ENCODE assay signal across 9 mouse cellular contexts in the genomic region with DNA sequence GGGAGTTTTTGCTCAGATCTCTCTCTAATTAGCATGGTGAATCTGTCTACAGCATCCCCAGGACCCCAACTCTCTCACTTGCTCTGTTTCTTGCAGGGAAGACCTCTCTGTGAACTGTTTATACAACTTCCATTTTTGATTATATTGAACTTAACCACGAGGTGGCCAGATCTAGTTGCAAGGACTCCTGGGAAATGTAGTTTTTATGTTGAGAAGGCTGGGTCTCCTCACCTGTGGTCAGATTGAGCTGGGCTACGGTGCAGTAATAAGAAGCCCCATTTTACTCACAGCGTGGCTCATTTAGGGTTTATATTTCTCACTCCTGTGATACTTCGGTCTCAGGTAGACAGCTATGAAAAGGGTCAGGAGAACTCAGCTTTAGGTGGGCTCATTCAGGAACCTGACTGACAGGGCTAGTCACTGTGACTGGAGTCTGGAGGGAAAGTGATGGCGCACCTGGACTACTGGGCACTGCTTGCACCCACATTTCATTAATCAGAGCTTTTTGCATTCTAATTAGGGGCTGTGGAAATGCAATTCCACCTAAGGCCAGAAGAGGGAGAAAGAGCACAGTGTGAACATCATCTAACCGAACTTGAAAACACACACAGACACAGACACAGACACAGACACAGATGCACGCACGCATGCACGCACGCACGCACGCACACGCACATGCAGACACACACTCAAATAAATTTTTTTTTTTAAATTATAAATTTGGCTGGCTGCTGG. TPM values are rescaled to one million over a fixed set of nuclear protein-coding genes. Genes with fewer than 3 reads are reported as not detected.
A peak's percentile ranks its signal among the peaks of the same experiment; 100 is the strongest.
DNase-seq lines count a peak whose midpoint lies in the region.
"Had no signal": no experiment of that assay in that cellular context is flagged by ENCODE, and none has a peak within 500 bp of the region (broad histone marks: within the 10 kb centered on the region; RNA-seq: fewer than 3 reads in every experiment).

No protein-coding gene starts in this region.

- no peak overlapping the region for H3K4me3 ChIP-seq in hindbrain, embryonic 10.5 days
- H3K4me3 ChIP-seq: heart, embryonic 15.5 days had no signal

- H3K4me1 ChIP-seq in hindbrain, embryonic 10.5 days (replicated peaks), result no peaks in the 10 kb centered on the region

- no peaks in the 10 kb centered on the region for H3K27me3 ChIP-seq in hindbrain, embryonic 10.5 days (ENCODE audit: insufficient read depth, poor library complexity, severe bottlenecking)
- H3K27me3 ChIP-seq: heart, embryonic 15.5 days had no signal

- H3K9me3 ChIP-seq in hindbrain, embryonic 10.5 days, result 0 out of 2 replicates have a peak, but pooled peaks cover 11% of the 10 kb centered on the region
- H3K9me3 ChIP-seq: heart, embryonic 15.5 days had no signal

- WGBS in hindbrain, embryonic 10.5 days, result 52% methylated on average over 13 of the region's 13 CpGs

- peak; percentile 43 to 84 for DNase-seq in adrenal gland, adult (ENCODE audit: inconsistent age in 2 of 2, low spot score in 1 of 2)
- DNase-seq in adrenal gland, adult 8-10 months, result no peak
- peak; percentile 86 for DNase-seq in 416B (ENCODE audit: low read depth)
- DNase-seq in c-Kit-positive CD71-positive TER-119-positive erythroid progenitor cells, embryonic 14.5 days (ENCODE audit: low spot score), result peak; percentile 32
- peak; percentile 19 for DNase-seq in hindbrain, embryonic 10.5 days (ENCODE audit: low spot score)
- DNase-seq in layer of hippocampus, adult 18-20 months (ENCODE audit: low spot score in 2 of 2), result peak; percentile 18 to 77
- peak; percentile 83 for DNase-seq in lung, postnatal 36 days
- peak; percentile 58 to 66 for DNase-seq in right cerebral cortex, postnatal 10 days (ENCODE audit: low spot score in 2 of 2)

- no peaks in the 10 kb centered on the region for H3K36me3 ChIP-seq in hindbrain, embryonic 10.5 days
- H3K36me3 ChIP-seq: heart, embryonic 15.5 days had no signal

- no peak overlapping the region for H3K27ac ChIP-seq in hindbrain, embryonic 10.5 days
- H3K27ac ChIP-seq: heart, embryonic 15.5 days had no signal

RNA-seq across cellular contexts. Expression of a gene that starts 11.7 kb away (rescaled TPM):
- not detected for total RNA-seq in adrenal gland, adult 8-10 months (2022)
- polyA plus RNA-seq in hindbrain, embryonic 10.5 days (2016; fragmentation: Nextera tagmentation; extraction: Ambion mirVana), result not detected in 2 replicates
- not detected for total RNA-seq in layer of hippocampus, adult 18-20 months (2021)
- polyA plus RNA-seq: heart, embryonic 15.5 days had no signal

RNA-seq across cellular contexts. Expression of a gene that starts 15.0 kb away (rescaled TPM):
- total RNA-seq in adrenal gland, adult 8-10 months (2022), result under 1 TPM in 1 of 4 experiments, not detected in 3; 0.31 TPM
- not detected in 2 replicates for polyA plus RNA-seq in hindbrain, embryonic 10.5 days (2016; fragmentation: Nextera tagmentation; extraction: Ambion mirVana)
- total RNA-seq in layer of hippocampus, adult 18-20 months (2021), result not detected
- polyA plus RNA-seq: heart, embryonic 15.5 days had no signal

RNA-seq across cellular contexts. Expression of a gene that starts 24.3 kb away (rescaled TPM):
- under 1 TPM in 2 of 4 experiments, not detected in 2; 0.28 to 0.35 TPM for total RNA-seq in adrenal gland, adult 8-10 months (2022)
- 0.20 TPM in 1 of 2 replicates, not detected in the other for polyA plus RNA-seq in hindbrain, embryonic 10.5 days (2016; fragmentation: Nextera tagmentation; extraction: Ambion mirVana)
- 1 to 10 TPM; 1.2 to 2.3 TPM for total RNA-seq in layer of hippocampus, adult 18-20 months (2021)
- polyA plus RNA-seq: heart, embryonic 15.5 days had no signal

RNA-seq across cellular contexts. Expression of a gene that starts 44.8 kb away (rescaled TPM):
- total RNA-seq in adrenal gland, adult 8-10 months (2022), result 10 to 100 TPM; 20.6 to 34.2 (median 24.5) TPM
- polyA plus RNA-seq in hindbrain, embryonic 10.5 days (2016; fragmentation: Nextera tagmentation; extraction: Ambion mirVana), result 4.4 and 5.4 TPM in 2 replicates
- total RNA-seq in layer of hippocampus, adult 18-20 months (2021), result 10 to 100 TPM; 12.4 to 12.8 TPM

RNA-seq across cellular contexts. Expression of a gene that starts 53.5 kb away (rescaled TPM):
- total RNA-seq in adrenal gland, adult 8-10 months (2022), result 10 to 100 TPM; 16.5 to 23.4 (median 21.9) TPM
- polyA plus RNA-seq in hindbrain, embryonic 10.5 days (2016; fragmentation: Nextera tagmentation; extraction: Ambion mirVana), result 0.60 and 0.78 TPM in 2 replicates
- 1 to 10 TPM in 1 of 2 experiments, under 1 TPM in 1; 0.27 to 1.1 TPM for total RNA-seq in layer of hippocampus, adult 18-20 months (2021)
